Mouse (Mus musculus) forebrain, postnatal 0 days (tissue): ENCODE results near the gene Aida. TPM values are rescaled to one million over a fixed set of nuclear protein-coding genes. Genes with fewer than 3 reads are reported as not detected.

Experiments used
- ATAC-seq: fragments of 200-750 bp; cut with Nextera tagmentation; 2 replicates; pipeline ENCODE4 v1.8.0; 2017; ENCODE audit warnings: mild to moderate bottlenecking, moderate library complexity
- DNase-seq: peaks from one replicate; pipeline ENCODE4 v3.0.0-alpha.2; 2015
- H3K27ac ChIP-seq: fragments of 300-500 bp; sonication (generic); 2 replicates; pipeline ENCODE4 v1.5.1; 2014; ENCODE audit warnings: low read depth, mild to moderate bottlenecking, antibody characterized with exemption, low read length, moderate library complexity, mixed read lengths
- H3K27me3 ChIP-seq: fragments of 300-500 bp; sonication (generic); 2 replicates; pipeline ENCODE4 v1.6.1; 2014; ENCODE audit warnings: mild to moderate bottlenecking, low read length, mixed read lengths; ENCODE audit not compliant: insufficient read depth
- H3K36me3 ChIP-seq: fragments of 300-500 bp; sonication (generic); 2 replicates; pipeline ENCODE4 v1.6.1; 2014; ENCODE audit warnings: mild to moderate bottlenecking, moderate library complexity; ENCODE audit not compliant: insufficient read depth
- H3K4me1 ChIP-seq: fragments of 300-500 bp; sonication (generic); 2 replicates; pipeline ENCODE4 v1.6.1; 2014; ENCODE audit warnings: antibody characterized with exemption; ENCODE audit not compliant: insufficient read depth
- H3K4me2 ChIP-seq: fragments of 300-500 bp; sonication (generic); 2 replicates; pipeline ENCODE4 v1.6.1; 2014; ENCODE audit warnings: low read depth, mild to moderate bottlenecking, moderate library complexity
- H3K4me3 ChIP-seq: fragments of 300-500 bp; sonication (generic); 2 replicates; pipeline ENCODE4 v1.5.1; 2014; ENCODE audit warnings: low read depth, low read length, mixed read lengths
- H3K9ac ChIP-seq: fragments of 300-500 bp; sonication (generic); 2 replicates; pipeline ENCODE4 v1.6.1; 2014; ENCODE audit warnings: mild to moderate bottlenecking
- H3K9me3 ChIP-seq: fragments of 300-500 bp; sonication (generic); 2 replicates; pipeline ENCODE4 v1.6.1; 2016; ENCODE audit warnings: low read length
- CTCF ChIP-seq: sonication (generic); IDR thresholded peaks from 2 replicates; pipeline ENCODE4 v1.5.1; 2016; ENCODE audit warnings: antibody characterized with exemption, control low read depth, low read depth
- WGBS: fragments of 180-500 bp; shearing (Covaris S2); extraction: QIAGEN DNeasy Blood & Tissue Kit; methylation state at CpG from one replicate; pipeline ENCODE4 v1.1.7; 2014; 5-methylcytosine and 5-hydroxymethylcytosine counted together
- polyA plus RNA-seq: library from polyadenylated mRNA; unstranded; fragments of >200 nt; fragmentation: Nextera tagmentation; extraction: Ambion mirVana; gene quantifications from 2 replicates; pipeline ENCODE4 v1.2.1, GENCODE M21; 2015
- total RNA-seq: library from RNA; depleted of rRNA; stranded (reverse); fragments of >200 nt; gene quantifications from 2 replicates; pipeline ENCODE4 v1.2.3, GENCODE M21; 2014

Aida gene
- total and polyA plus RNA-seq, 2 experiments from 2014 or later = 46.1 to 54.7 TPM

- no peak for TF ChIP-seq CTCF
- H3K36me3 ChIP-seq = peaks cover 29% of the 10 kb centered on the region
- peak overlapping the region; percentile 84 for H3K27ac ChIP-seq
- peak; percentile 96 for DNase-seq
- peaks cover 10% of the 10 kb centered on the region for H3K4me1 ChIP-seq
- WGBS = 1% methylated on average over 71 of the region's 72 CpGs
- H3K4me3 ChIP-seq = peak overlapping the region; percentile 83
- peak; percentile 100 for ATAC-seq
- no peaks in the 10 kb centered on the region for H3K9me3 ChIP-seq
- peak overlapping the region; percentile 83 for H3K4me2 ChIP-seq
- H3K27me3 ChIP-seq = no peaks in the 10 kb centered on the region
- peak overlapping the region; percentile 86 for H3K9ac ChIP-seq
Observed at GRCm38 (mm10) chr1:183344886-183345816, 48.8 kb downstream of the Aida start.

GRCm38 (mm10) chr1:183345817-183346195, 49.4 kb downstream of the Aida start:
- ATAC-seq = no peak
- TF ChIP-seq CTCF = no peak

GRCm38 (mm10) chr1:183349840-183350239, 53.5 kb downstream of the Aida start:
- 21% methylated on average over 6 of the region's 6 CpGs for WGBS
- peak; percentile 74 for TF ChIP-seq CTCF
- H3K36me3 ChIP-seq = peaks cover 47% of the 10 kb centered on the region

More at GRCm38 (mm10) chr1:183345817-183346195, 49.4 kb downstream of the Aida start:
- Histone ChIP-seq H3K9ac (peak overlapping the region; percentile 86), H3K9me3 (no peaks in the 10 kb centered on the region), H3K27ac (peak overlapping the region; percentile 84), H3K36me3 (peaks cover 30% of the 10 kb centered on the region), H3K27me3 (no peaks in the 10 kb centered on the region), H3K4me2 (peak overlapping the region; percentile 83), H3K4me1 (peaks cover 10% of the 10 kb centered on the region), H3K4me3 (peak overlapping the region; percentile 83)
- DNase-seq = no peak
- WGBS = 8% methylated on average over 10 of the region's 10 CpGs

GRCm38 (mm10) chr1:183358901-183359300, 62.5 kb downstream of the Aida start:
- no peak overlapping the region for H3K4me2 ChIP-seq
- H3K9me3 ChIP-seq = no peaks in the 10 kb centered on the region
- no peak overlapping the region for H3K9ac ChIP-seq
- H3K27ac ChIP-seq = no peak overlapping the region
- no peak for TF ChIP-seq CTCF
- no peaks in the 10 kb centered on the region for H3K27me3 ChIP-seq
- H3K4me1 ChIP-seq = no peaks in the 10 kb centered on the region
- ATAC-seq (no peak), DNase-seq (no peak)
- H3K36me3 ChIP-seq = peaks cover 55% of the 10 kb centered on the region
- 91% methylated on average over 3 of the region's 3 CpGs for WGBS
- H3K4me3 ChIP-seq = no peak overlapping the region

More at GRCm38 (mm10) chr1:183349840-183350239, 53.5 kb downstream of the Aida start:
- Histone ChIP-seq H3K4me2 (no peak overlapping the region), H3K27me3 (no peaks in the 10 kb centered on the region), H3K27ac (no peak overlapping the region), H3K4me1 (peaks cover 10% of the 10 kb centered on the region), H3K4me3 (no peak overlapping the region), H3K9ac (no peak overlapping the region), H3K9me3 (no peaks in the 10 kb centered on the region)
- ATAC-seq = no peak
- DNase-seq = peak; percentile 81

- TF ChIP-seq CTCF = no peak
- no peak overlapping the region for H3K27ac ChIP-seq
- H3K27me3 ChIP-seq = no peaks in the 10 kb centered on the region
- H3K4me3 ChIP-seq = no peak overlapping the region
- H3K4me1 ChIP-seq = no peaks in the 10 kb centered on the region
- H3K4me2 ChIP-seq = no peak overlapping the region
- H3K9me3 ChIP-seq = no peaks in the 10 kb centered on the region
- ATAC-seq (no peak), DNase-seq (no peak)
- H3K36me3 ChIP-seq = peaks cover 46% of the 10 kb centered on the region
- WGBS = 97% methylated on average over 5 of the region's 5 CpGs
- no peak overlapping the region for H3K9ac ChIP-seq
Observed at GRCm38 (mm10) chr1:183362301-183362700, 65.9 kb downstream of the Aida start.

GRCm38 (mm10) chr1:183362729-183363576, 66.6 kb downstream of the Aida start:
- Histone ChIP-seq H3K27ac (no peak overlapping the region), H3K4me3 (no peak overlapping the region), H3K4me2 (no peak overlapping the region), H3K27me3 (no peaks in the 10 kb centered on the region), H3K9ac (no peak overlapping the region), H3K4me1 (no peaks in the 10 kb centered on the region), H3K36me3 (peaks cover 40% of the 10 kb centered on the region), H3K9me3 (no peaks in the 10 kb centered on the region)
- DNase-seq (no peak), ATAC-seq (no peak)
- WGBS = 90% methylated on average over 14 of the region's 14 CpGs
- no peak for TF ChIP-seq CTCF
